Mouse (Mus musculus) inflammation-experienced regulatory T-cells, adult 6 months (primary cell): ENCODE results near the gene Ykt6. TPM values are rescaled to one million over a fixed set of nuclear protein-coding genes. Genes with fewer than 3 reads are reported as not detected.
"Not testable (repeated sequence)": the region's sequence is repeated elsewhere in the genome, so short reads cannot be mapped to it uniquely, and the experiment has no call there.

ENCODE experiments used
- ATAC-seq: one replicate; pipeline ENCODE4 v1.8.0; 2017
- polyA plus RNA-seq, 3 experiments: library from polyadenylated mRNA; unstranded; fragments of 100-300 nt; shearing (Covaris generic); gene quantifications; one replicate each; pipeline ENCODE4 v1.2.1; 2017

Ykt6 gene
- polyA plus RNA-seq, 3 experiments from 2014 or later, result 26.3 to 31.4 (median 27.1) TPM

DNA sequence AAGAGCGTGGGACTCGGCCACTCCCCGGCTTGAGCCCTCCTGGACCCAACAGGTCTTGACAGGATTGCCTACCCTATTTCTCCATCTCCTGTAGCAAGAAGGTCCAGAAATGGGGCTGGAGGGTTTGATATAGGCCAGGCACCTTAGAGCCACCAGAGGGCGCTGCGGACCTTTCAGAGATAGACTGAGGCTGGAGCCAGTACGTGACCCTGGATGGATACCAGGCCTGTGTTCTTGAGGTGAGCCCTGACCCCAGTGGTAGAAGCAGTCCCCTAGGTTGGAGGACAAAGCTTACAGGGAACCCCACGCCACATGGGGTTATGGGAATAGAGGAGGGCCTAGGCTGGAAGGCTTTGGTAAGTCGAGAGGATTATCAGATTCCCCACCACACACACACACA is 40.5 kb downstream of the Ykt6 start:
- no peak for ATAC-seq

DNA sequence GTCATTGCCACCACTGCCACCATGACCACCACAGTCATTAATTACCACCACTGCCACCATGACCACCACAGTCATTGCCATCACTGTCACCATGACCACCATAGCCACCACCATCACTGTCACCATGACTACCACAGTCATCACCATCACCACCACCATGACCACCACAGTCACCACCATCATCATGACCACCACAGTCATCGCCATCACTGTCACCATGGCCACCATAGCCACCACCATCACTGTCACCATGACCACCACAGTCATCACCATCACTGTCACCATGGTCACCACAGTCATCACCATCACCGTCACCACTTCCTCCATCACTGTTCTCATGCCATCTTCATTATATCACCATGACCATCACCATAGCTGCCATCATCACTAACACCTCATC is 43.0 kb downstream of the Ykt6 start:
- ATAC-seq, result no peak

DNA sequence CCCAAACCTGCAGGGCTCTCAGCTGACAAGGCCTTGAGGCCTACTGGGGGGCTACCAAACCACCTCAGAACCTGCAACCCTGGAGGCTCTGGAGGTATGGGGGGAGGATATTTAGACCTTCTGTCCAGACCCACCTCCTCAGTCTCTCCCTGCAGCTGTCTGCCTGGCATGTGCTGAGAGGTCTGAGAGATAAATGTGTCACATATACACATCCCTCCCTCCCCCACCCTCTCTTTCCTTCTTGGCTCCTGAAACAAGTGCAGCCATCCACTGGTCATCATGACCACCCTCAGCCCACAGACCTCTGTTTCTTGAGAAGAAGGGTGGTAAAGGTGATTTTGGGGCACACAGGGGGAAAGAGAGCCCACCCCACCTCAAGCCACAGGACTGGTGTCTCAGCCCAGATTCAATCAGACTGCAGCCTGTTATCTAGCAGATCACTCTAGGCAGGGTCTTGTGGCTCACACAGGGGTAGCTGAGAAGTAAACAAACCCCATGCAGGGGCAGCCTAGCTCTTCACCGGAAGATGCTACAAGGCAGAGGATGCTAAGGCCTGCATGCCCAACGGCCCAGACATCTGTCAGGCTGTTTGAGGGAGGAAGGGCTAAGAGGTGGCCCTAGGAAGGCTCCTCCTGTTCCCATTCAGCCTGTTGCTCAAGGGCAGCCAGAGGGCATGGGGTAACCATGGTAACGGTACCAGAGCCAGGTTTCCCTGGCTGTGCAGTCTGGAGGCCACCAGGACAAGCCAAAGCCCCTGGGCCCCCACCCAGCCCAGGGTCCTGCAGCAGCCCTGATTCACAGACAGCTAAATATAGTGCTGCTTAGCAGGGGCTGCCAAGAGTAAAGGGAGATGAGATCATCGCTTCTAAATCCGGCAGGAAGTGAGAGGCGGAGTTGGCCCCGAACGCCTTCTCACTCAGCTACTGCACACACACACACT is 44.6 kb downstream of the Ykt6 start:
- ATAC-seq, result peak; percentile 82

DNA sequence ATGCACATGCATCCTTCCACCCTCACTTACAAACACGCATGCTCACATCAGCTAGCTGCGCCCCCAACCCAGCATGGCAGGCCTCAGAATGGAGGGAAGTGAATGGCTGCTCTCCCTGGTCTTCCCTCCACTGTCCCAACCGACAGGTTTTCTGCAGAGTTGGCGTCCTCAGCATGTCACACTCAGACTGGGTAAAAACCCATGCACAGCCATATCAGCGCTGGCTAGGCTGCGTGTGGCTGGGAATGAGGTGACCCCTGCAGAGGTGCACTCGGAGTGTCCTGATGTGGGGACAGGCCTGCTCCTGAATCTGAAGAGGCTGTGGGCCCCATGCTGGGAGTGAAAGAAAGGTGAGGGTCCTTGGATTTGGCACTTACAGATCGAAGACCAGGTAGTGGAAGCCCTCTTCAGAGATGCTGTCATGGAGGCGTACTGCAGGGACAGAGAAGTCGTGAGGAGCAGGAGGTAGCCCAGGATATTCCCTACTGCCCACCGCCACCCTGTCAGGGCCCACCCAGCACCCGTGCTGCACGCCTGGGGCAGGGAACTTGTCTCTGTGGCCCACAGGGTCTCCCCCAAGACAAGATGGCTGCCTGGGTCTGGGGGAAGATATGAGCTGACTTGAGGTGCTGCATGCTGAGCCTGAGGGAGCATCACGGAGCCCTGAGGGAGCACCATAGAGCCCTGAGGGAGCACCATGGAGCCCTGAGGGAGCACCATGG is 45.6 kb downstream of the Ykt6 start:
- ATAC-seq, result no peak

DNA sequence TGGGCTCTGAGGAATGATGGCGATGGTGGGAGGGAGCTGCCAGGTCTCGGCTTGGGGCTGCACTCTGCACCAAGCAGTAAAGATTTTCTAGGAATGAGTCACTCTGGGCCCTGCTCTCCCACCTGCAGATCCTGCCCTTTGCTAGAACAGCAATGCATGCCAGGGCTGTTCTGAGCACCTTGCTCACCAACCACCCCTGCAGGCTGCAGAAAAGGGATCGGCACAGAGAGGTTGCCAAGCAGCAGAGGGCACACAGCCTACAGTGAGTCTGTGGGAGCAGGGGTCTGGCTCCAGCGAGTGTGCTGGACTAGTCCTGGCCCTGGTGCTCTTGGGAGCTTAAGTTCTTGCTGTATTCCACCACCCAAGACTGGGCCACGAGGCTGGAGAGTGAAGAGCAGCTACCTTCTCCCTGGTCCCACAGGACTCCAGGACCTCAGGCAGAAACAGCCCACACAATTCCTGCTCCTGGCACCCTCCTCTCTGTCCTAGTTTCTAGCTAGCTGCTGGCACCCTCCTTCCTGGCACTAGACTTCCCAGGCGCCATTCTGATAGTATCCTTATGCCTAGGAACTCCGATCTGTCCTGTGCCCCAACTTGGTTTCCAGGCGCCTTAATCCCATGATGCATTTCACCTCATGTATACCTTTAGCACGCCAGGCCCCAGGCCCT is 46.6 kb downstream of the Ykt6 start:
- ATAC-seq, result no peak

DNA sequence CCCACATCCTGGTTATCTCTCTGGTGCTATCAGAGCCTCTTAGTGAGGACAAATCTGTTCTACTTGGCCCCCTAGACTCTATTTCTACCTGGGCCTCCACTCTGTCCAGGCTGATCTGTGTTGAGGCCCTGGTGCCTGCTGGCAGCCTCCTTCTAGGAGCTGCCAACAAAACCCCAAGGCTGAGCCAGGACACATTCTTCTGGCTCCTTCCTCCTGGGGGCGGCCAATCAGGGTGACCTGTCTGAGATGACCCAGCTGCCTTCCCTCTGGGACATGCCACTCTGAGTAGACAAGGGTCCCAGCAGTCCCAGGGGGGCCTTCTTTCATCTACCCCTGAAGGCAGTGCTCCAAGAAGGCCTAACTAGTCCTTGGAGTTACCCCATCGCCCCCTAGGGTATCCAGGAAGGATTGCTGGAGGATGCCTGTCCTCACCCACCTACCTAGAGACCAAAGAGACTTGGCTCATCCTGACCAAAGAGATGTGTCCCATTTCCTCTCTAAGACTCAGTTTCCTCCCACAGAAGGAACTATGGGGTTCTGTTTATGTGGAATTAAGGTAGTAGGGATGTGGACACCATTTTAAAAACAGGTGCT is 47.6 kb downstream of the Ykt6 start:
- ATAC-seq, result no peak

DNA sequence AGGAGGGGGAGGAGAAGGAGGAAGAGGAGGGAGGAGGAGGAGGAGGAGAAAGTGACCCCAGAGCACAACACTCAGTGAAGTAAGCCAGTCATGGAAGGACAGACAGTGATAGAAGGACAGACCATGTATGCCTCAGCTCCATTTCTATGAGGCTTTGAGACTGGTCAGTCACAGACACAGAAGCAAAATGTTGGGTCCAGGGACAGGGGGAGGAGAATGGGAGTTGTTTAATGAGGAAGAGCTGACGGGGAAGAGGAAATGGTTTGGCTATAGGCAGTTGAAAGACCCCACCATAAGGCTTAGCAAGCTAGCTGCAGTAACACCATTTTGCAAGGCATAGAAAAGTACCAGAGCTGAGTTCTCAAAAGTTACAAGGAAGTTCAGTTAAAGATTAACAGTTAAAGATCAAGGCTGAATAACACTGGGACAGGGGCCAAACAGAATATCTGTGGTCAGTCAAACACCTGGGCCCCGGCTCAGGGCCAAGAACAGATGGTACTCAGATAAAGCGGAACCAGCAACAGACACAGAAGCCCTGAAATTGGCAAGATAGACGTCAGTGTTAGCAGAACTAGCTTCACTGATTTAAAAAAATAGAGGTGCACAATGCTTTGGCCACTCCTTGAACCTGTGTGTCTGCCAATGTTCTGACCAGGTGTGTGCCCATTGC is 50.0 kb downstream of the Ykt6 start:
- not testable (repeated sequence) for ATAC-seq

DNA sequence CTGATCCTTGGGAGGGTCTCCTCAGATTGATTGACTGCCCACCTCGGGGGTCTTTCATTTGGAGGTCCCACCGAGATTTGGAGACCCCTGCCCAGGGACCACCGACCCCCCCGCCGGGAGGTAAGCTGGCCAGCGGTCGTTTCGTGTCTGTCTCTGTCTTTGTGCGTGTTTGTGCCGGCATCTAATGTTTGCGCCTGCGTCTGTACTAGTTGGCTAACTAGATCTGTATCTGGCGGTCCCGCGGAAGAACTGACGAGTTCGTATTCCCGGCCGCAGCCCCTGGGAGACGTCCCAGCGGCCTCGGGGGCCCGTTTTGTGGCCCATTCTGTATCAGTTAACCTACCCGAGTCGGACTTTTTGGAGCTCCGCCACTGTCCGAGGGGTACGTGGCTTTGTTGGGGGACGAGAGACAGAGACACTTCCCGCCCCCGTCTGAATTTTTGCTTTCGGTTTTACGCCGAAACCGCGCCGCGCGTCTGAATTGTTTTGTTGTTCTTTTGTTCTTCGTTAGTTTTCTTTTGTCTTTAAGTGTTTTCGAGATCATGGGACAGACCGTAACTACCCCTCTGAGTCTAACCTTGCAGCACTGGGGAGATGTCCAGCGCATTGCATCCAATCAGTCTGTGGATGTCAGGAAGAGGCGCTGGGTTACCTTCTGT is 51.0 kb downstream of the Ykt6 start:
- ATAC-seq, result not testable (repeated sequence)

DNA sequence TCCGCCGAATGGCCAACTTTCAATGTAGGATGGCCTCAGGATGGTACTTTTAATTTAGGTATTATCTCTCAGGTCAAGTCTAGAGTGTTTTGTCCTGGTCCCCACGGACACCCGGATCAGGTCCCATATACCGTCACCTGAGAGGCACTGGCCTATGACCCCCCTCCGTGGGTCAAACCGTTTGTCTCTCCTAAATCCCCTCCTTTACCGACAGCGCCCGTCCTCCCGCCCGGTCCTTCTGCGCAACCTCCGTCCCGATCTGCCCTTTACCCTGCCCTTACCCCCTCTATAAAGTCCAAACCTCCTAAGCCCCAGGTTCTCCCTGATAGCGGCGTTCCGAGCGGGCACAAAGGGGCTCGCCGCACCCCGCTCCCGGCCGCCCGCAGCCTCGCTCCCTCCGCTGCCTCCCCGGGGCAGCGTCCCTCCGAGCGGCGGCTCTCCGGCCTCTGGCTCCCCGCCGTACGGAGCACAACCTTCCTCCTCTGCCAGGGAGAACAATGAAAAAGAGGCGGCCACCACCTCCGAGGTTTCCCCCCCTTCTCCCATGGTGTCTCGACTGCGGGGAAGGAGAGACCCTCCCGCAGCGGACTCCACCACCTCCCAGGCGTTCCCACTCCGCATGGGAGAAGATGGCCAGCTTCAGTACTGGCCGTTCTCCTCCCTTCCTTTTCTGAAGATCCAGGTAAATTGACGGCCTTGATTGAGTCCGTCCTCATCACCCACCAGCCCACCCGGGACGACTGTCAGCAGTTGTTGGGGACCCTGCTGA is 51.7 kb downstream of the Ykt6 start:
- not testable (repeated sequence) for ATAC-seq

DNA sequence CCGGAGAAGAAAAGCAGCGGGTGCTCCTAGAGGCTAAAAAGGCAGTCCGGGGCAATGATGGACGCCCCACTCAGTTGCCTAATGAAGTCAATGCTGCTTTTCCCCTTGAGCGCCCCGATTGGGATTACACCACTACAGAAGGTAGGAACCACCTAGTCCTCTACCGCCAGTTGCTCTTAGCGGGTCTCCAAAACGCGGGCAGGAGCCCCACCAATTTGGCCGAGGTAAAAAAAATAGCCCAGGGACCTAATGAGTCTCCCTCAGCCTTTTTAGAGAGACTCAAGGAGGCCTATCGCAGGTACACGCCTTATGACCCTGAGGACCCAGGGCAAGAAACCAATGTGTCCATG is 52.3 kb downstream of the Ykt6 start:
- not testable (repeated sequence) for ATAC-seq

DNA sequence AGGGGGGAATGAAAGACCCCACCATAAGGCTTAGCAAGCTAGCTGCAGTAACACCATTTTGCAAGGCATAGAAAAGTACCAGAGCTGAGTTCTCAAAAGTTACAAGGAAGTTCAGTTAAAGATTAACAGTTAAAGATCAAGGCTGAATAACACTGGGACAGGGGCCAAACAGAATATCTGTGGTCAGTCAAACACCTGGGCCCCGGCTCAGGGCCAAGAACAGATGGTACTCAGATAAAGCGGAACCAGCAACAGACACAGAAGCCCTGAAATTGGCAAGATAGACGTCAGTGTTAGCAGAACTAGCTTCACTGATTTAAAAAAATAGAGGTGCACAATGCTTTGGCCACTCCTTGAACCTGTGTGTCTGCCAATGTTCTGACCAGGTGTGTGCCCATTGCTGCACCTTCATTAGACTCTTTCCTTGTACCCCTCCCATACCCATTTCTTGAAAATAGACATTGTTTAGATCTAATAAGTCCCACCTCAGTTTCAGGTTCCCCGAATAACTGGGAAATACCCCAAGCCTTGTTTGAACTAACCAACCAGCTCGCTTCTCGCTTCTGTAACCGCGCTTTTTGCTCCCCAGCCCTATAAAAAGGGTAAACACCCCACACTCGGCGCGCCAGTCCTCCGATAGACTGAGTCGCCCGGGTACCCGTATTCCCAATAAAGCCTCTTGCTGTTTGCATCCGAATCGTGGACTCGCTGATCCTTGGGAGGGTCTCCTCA is 55.4 kb downstream of the Ykt6 start:
- ATAC-seq, result peak; percentile 57

DNA sequence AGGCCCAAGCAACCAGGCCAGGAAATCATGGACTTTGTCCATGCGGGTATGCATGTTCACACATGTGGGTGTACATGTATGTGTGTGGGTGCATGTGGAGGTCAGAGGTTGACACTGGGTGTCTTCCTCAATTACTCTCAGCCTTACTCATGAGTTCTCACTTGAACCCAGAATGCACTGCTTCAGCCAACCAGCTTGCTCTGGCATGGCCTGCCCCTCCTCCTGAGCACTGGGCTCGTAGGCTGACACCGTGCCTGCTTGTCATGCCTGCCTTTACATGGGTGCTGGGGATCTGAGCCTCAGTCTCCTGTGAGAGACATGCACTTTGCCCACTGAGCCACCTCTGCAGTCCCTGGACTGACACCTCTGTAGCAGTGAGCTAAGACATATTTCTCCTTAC is 56.4 kb downstream of the Ykt6 start:
- no peak for ATAC-seq

DNA sequence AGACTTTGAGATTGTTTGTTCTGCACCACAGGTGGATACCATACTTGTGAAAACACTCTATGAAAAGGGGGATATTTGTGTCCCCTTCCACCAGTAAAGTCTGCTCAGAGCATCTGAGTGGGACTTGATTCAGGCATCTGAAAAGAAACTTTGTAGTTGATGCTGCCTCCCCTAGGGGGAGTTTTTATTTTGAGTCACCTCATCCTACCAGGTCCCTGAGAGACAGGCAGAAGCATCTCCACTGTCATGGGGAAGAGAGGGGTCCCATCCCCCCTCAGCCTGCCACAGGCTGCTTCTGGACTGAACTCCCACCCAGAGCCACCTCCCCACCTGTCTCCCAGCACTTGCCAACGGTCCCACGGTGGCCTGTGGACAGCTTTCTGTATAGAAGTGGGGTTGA is 57.9 kb downstream of the Ykt6 start:
- no peak for ATAC-seq

DNA sequence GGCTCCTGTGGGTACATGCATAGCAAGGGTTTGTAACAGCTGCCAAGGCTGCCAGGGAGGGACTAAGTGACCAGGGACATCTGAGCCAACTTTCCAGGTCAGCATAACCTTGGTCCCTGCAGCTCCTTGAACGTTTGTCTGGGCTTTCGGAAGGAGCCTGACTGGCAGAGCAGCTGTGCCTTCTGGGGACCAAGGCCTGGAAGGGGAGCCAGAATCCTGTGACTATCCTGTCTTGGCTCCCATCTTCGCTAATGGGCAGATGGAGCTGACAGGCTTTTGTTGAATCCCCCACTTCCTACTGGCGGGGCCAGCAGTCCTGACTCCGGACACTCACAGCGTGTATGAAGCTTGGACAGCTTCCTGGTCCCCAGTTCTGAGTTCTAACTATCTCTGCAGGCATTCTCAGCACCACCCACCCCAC is 59.5 kb downstream of the Ykt6 start:
- no peak for ATAC-seq

DNA sequence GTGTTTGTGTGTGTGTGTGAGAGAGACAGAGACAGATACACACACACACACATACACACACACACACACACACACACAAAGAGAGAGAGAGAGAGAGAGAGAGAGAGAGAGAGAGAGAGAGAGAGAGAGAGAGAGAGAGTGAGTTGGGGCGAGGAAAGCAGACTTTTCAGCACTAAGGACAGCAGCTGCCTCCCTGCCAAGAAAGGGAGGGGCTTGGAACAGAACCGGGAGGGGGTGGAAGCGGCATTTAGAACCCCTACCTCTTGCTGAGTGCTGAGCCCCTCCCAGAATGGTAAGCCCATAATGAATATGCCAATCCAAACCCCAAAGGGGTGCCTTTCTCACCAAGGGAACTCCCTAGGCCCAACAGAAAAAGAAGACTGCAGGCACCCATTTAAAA is 60.9 kb downstream of the Ykt6 start:
- no peak for ATAC-seq

DNA sequence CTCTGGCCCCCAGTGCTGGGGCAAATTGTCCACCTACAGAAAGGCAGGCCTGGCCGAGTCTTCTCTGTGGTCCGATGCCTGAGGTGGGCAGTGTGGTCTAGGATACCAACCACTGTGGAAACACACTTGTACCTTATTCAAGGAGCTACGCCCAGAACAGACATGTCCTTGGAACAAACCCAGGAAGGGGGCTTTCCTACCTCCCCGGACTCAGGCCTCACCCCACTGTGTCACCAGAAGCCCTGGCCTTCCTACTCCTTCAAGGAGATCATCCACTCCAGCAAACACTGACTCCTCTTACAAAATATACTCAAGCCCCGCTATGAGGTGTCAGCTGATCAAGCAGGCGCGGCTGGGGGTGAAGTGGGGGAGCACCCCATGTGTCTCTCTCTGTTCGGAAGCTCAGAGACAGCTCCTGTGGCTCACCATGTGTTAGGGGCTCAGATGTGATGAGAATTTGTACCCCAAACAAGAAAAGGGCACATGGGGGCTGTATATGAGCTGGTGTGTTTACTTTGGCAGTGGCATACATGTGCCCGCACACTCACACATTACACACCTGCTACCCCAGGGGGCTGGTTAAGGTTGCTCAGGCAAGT is 61.4 kb downstream of the Ykt6 start:
- no peak for ATAC-seq
